Mouse (Mus musculus): ENCODE results near the gene Slco2a1.
A peak's percentile ranks its signal among the peaks of the same experiment; 100 is the strongest.
"Not testable (repeated sequence)": the region's sequence is repeated elsewhere in the genome, so short reads cannot be mapped to it uniquely, and the experiment has no call there.

Gene Slco2a1

GRCm38 (mm10) chr9:103088661-103089060 is 100.1 kb downstream of the Slco2a1 start:
- no peak for DNase-seq

DNA sequence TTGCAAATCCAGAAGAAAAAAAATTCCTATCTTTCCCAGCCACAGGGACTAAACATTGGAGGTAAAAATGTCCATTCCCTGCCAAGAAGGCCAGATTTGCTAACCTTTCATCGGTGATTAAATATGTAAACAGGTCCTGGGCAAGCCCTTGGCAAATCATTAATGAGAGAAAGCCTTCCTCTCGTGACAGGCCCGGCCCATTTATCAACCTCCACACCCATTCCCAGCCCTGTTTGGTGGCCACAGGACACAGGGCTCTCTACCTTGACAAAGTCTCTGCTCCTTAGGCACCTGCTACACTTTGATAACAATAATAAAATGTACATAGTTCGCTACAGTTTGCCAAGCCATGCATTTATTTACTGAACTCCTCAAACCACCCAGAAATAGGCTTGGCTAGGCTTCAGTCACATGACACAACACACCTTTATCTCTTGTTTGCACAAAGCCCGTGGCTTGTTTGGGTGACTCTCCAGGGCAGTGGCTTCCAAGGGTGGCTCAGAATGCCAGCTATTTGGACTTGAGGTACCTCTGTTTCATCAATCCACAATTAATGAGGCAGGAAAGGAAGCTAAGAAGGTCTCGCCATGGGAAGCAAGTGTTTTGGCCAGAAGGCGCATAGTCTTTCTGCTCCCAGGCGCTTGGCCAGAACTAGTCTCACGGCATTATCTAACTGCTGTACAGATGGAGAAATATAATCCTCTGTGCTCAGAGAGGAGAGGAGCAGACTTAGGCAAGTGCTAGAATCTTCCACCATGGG is 101.8 kb downstream of the Slco2a1 start:
- peak; percentile 75 for DNase-seq

GRCm38 (mm10) chr9:103091039-103091883 is 102.7 kb downstream of the Slco2a1 start:
- DNase-seq, result no peak

DNA sequence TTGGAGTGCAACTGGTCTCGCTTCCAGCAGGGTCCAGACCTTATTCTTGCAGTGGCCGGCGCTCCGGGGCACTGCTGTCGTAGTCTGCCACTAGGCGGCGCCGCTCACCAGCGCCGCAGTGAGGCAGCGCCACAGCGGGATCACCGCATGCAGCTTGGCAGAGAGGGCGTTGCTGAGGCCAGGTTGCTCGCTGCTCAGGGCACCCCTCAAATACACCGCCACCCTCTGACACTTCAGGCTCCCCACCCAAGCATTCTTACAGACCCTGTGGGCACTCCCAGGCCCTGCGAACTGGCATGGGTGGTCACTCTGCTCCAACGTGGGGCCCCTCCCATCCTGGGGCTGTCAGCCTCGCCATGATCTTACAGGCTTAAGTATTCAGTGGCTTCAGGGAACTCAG is 103.7 kb downstream of the Slco2a1 start:
- DNase-seq, result peak; percentile 85

GRCm38 (mm10) chr9:103093681-103094080 is 105.2 kb downstream of the Slco2a1 start:
- no peak for DNase-seq

DNA sequence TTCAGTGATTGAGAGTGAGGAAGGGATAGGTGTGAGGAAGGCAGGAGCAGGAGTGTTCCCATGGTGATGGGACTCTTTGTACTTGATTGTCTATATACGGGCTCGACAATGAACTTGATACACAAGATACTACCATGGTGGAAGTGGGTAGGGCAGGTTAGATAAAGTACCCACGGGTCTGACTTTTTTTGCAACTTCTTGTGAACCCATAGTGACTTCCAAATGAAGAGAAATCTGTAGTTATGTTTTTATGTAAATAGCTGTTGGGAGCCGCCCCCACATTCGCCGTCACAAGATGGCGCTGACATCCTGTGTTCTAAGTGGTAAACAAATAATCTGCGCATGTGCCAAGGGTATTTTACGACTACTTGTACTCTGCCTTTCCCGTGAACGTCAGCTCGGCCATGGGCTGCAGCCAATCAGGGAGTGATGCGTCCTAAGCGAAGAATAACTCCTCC is 119.9 kb downstream of the Slco2a1 start:
- not testable (repeated sequence) for DNase-seq

DNA sequence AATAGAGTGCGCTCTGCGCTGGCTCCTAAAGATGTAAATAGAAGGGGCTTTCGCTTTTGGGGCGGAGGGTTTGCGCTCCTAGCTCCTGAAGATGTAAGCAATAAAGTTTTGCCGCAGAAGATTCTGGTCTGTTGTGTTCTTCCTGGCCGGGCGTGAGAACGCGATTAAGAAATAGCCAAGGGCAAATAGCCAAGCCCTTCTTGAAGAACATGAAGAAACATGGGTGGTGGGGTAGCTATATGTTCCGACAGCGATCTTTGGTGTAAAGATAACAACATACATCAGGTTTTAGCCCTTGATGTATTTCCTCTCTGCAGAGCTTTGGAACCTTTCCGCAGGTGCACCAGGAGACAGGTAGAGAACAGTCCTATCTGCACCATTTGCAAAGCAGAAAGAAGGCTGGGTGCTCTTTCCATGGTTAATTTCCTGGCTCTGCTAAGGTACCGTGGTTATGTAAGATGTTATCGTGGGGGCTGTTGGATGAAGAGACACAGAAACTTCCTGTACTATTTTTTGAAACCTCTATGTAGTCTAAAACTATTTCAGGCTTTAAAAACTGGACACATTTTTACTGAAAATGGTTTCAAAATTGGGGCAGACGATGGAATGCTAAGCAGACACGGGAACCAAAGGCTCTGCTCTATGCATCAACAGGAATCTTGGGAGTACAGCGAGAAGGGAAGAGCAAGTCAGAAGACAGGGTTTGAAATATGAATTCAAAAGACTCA is 120.6 kb downstream of the Slco2a1 start:
- DNase-seq, result no peak

DNA sequence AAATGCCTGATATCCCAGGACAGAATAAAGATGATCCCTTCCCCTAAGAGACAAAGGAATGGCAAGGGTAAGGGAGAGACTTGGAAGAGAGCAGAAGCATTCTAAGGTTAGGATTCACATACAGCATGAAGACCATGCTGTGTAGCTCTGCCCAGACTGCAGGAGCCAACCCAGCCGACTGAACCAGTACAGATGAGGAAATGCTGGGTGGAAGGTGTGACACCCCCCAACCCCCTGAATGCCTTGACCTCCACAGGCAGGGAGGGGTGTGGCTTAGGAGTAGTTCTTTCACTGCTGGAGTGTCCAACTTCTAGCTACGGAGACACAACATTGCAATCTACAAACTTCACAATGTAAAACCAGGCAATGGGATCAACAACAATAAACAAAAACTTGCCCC is 121.4 kb downstream of the Slco2a1 start:
- no peak for DNase-seq

- DNase-seq, result peak; percentile 47
Observed at GRCm38 (mm10) chr9:103110727-103111501, 122.4 kb downstream of the Slco2a1 start.

GRCm38 (mm10) chr9:103111621-103112470 is 123.3 kb downstream of the Slco2a1 start, which contains the start of gene Rab6b:
Rab6b (plus strand) TSS chr9:103111787.
- DNase-seq, result peak; percentile 83

DNA sequence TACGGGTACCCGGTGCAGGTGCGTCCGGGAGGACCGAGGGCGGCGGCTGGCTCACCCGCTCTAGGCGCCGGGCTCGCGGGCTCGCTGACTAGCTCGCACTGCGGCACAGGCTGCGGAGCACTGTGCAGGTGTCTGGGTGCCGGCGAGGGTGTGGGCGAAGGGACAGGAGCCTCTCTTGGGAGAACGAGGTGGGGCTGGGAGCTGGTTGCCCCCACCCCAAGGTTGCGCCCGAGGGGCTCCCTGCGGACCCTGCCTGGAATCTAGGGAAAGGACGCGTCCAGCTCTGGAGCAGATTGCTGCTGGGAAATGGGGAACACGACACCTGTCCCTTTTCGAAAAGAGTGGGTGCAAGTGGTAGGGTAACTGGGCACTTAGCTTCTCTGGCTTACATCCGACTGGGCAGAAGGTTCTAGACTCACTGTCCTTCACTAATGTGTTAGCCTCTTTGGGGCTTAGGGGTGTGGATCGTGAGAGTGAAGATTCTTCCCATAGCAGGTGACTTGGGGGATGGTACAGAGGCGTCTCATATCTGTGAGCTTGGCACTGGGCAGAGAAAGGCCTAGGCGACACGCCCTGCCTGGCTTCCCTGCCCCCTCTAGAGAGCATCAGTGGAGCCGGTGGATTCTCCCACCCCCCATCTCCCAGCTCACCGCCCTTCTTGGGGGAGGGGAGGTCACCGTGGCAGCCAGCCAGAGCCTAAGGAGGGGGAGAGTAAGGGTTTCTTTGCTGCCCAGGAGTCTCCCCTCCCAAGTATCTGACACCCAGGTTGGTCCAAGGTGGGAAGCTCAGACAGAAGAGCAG is 124.2 kb downstream of the Slco2a1 start:
- DNase-seq, result peak; percentile 61

GRCm38 (mm10) chr9:103113351-103113750 is 124.8 kb downstream of the Slco2a1 start:
- no peak for DNase-seq

GRCm38 (mm10) chr9:103114326-103114725 is 125.8 kb downstream of the Slco2a1 start:
- no peak for DNase-seq

DNA sequence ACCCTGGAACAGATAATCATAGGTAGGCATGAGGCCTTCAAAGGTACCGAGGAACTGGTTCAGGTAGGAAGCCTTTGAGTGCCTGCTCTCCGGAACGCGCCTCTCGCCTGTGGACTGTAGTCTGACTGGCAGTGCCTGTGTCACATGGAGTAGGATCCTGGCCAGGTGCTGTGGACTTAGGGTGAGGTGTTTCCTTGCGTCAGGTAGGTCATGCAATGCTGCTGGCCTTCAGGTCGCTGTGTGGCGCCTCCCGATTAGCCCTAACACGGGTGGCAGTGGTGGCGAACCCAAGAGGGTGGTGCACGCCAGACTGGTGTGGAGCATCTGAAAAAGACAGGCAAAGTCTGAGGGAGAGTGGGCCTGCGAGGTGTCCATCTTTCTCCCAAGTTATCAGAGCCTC is 126.4 kb downstream of the Slco2a1 start:
- DNase-seq, result no peak

DNA sequence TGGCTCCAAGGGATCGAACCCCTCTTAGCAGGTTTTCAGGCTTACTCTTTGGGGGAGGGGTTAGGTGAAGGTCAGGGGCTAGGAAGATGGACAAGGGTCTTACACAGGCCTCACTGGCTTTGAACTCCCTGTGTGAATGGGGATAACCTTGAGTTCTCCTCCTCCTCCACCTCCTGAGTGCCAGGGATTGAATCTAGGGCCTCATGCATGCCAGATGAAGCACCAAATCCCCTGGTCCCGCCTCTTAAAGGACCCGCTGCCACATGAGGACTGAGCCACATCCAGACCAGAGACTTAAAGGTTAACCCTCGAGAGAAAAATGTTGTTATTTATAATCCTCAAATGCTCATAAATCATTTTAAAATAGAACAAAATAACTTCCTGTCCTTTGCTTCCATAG is 128.4 kb downstream of the Slco2a1 start:
- DNase-seq, result no peak

DNA sequence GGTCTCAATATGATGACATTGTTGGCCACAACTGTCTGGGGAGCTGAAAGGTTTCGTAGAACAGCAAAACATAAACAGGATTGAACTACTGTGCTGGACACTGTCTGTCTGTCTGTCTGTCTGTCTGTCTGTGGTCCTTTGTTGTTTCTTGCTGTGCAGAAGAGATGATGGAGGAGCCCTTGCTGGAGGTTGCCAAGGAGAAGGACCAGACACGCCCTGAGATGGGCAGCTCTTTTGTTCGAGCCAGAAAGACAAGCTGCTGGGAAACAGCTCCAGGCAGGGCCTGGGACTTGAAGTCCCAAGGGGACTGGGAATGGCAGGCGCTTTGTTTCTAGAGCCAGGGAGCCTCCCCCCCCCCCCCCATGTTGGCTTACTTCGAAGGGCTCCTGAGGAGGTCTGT is 129.0 kb downstream of the Slco2a1 start:
- no peak for DNase-seq

DNA sequence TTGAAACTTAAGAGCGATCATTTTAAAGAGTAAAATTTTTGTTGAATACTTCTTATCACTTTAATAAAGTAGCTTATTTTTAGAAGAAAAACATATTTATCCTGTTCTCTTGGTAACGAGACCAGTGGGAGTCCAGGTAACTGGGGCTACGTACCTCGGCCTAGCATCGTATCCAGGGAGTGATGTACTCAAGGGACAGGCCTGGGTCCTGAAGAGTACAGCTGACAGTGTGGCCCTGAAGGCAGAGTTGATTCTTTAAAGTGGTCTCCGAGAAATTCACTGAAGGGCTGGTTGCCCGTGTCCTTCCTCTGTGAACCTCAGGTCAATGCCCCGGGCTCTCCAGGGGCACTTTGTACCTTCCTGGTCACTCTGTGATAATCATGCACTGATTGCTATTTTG is 129.4 kb downstream of the Slco2a1 start:
- DNase-seq, result no peak

DNA sequence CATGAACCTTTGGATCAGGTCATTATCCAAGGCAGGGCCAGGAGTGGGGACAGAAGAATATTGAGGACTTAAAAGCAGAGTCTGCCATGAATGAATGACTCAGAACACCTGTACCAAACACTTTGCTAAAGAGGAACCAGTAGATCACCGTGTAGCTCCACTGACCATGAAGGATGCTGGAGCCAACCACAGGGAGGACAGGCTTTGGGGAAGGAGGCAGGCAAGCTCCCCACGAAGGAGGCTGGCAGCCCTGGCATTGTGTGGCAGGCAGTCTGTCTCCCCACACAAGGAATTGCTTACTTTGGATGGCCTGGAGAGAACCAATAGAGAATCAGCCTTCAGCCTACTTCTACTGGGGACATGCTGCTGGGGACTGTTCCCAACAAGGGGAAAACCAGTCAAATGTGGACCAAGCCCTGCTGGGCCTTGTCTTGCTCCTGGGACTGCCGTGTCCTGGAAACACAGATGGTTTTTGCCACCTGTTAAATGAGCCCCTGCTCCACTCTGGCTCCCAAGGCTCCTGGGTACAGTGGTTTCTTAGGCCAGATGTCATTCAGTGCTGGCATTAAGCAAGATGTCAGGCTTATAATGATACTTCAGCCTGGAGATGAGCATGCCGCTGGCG is 130.3 kb downstream of the Slco2a1 start:
- no peak for DNase-seq

DNA sequence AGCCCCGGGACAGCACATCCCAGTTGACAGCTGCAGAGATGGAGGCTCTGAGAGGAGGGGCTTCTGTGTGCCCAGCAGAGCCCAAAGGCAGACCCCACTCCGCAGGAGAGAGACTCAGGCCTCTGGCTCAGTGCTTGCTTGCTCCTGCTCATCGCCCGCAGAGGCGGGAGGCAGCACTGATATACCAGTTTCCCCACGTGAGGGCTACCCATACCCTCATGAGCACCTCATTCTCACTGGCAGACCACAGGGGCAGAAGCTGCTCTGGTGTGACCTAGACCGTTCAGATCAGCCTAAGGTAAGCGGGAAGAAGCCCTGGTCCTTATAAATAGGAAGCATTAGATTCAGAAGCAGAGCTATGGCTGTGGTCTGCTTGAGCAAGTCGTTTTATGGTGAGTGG is 131.3 kb downstream of the Slco2a1 start:
- DNase-seq, result no peak

DNA sequence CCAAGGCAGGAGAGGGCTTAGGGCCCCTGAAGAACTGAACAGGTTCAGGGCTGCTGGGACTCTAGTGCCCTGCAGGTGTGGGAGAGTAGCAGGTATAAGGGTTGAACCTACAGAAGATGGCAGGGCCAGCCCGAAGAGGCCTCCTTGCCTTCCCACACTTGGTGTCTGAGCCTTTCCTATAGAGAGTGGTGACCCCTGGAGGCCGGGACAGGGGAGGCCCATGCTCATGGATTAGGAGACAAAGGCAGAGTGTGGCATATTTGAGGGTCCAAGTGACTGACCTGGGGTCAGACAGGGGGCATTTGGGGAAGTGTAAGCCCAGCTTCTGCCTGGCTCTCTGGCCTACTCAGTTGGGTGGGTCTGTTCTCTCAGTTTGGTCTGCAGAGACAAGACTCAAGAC is 131.7 kb downstream of the Slco2a1 start:
- no peak for DNase-seq

Measured in cerebellum, adult 11 months (tissue).